Mouse (Mus musculus) intestine, postnatal 0 days (tissue): Measurements from ENCODE around the gene Cela1. TPM values are rescaled to one million over a fixed set of nuclear protein-coding genes. Genes with fewer than 3 reads are reported as not detected.

Source experiments
- ATAC-seq: fragments of 200-750 bp; cut with Nextera tagmentation; 2 replicates; pipeline ENCODE4 v1.8.0; 2017; ENCODE audit warnings: mild to moderate bottlenecking, moderate TSS enrichment, moderate library complexity
- H3K27ac ChIP-seq: fragments of 300-500 bp; sonication (generic); 2 replicates; pipeline ENCODE4 v1.5.1; 2014; ENCODE audit warnings: mild to moderate bottlenecking, low read depth, low read length, moderate library complexity
- H3K27me3 ChIP-seq: fragments of 300-500 bp; sonication (generic); replicated peaks from 2 replicates; pipeline ENCODE4 v1.6.1; 2014; ENCODE audit warnings: low read length, mixed read lengths; ENCODE audit not compliant: control insufficient read depth, insufficient read depth
- H3K36me3 ChIP-seq: fragments of 300-500 bp; sonication (generic); 2 replicates; pipeline ENCODE4 v1.6.1; 2014; ENCODE audit warnings: mild to moderate bottlenecking, moderate library complexity; ENCODE audit not compliant: control insufficient read depth, insufficient read depth
- H3K4me1 ChIP-seq: fragments of 300-500 bp; sonication (generic); replicated peaks from 2 replicates; pipeline ENCODE4 v1.6.1; 2014; ENCODE audit warnings: antibody characterized with exemption, low read length, mixed read lengths; ENCODE audit not compliant: control insufficient read depth, insufficient read depth
- H3K4me2 ChIP-seq: fragments of 300-500 bp; sonication (generic); replicated peaks from 2 replicates; pipeline ENCODE4 v1.6.1; 2014; ENCODE audit warnings: low read depth, mild to moderate bottlenecking, moderate library complexity
- H3K4me3 ChIP-seq: fragments of 300-500 bp; sonication (generic); 2 replicates; pipeline ENCODE4 v1.5.1; 2014; ENCODE audit warnings: low read depth, low read length
- H3K9ac ChIP-seq: fragments of 300-500 bp; sonication (generic); 2 replicates; pipeline ENCODE4 v1.6.1; 2014; ENCODE audit warnings: mild to moderate bottlenecking, low read depth, low read length
- H3K9me3 ChIP-seq: fragments of 300-500 bp; sonication (generic); 2 replicates; pipeline ENCODE4 v1.6.1; 2016; ENCODE audit warnings: mixed run types; ENCODE audit not compliant: control insufficient read depth
- CTCF ChIP-seq: sonication (generic); IDR thresholded peaks from 2 replicates; pipeline ENCODE4 v1.5.1; 2016; ENCODE audit warnings: low read depth, mild to moderate bottlenecking, control low read depth, antibody characterized with exemption, moderate library complexity
- WGBS: fragments of 180-500 bp; shearing (Covaris S2); extraction: QIAGEN DNeasy Blood & Tissue Kit; methylation state at CpG from one replicate; pipeline ENCODE4 v1.1.7; 2014; 5-methylcytosine and 5-hydroxymethylcytosine counted together
- polyA plus RNA-seq: library from polyadenylated mRNA; unstranded; fragments of >200 nt; fragmentation: Nextera tagmentation; extraction: Ambion mirVana; gene quantifications from 2 replicates; pipeline ENCODE4 v1.2.1, GENCODE M21; 2015

The Cela1 gene
- polyA plus RNA-seq, 1 experiment from 2014 or later = 37.2 TPM

DNA sequence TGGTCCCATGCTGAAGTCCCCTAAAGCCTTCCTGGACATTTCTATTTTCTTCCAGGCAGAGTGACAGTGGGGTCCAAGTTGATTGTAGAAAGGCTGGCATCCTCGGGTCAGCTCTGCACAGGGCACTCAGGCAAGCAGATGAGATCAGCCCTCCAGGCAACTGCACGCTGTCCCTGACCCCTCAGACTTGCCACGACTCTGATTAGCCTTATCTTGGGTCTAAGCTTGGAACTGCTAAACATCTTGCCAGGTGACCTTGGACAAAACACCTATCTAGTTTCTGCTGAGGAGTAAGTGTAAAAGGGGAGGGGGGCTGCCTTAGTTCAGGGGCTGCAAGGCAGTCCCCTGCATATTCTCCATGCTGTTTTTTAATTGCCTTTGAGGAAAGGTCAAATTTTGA is 4.3 kb upstream of the Cela1 start:
- WGBS = 39% methylated on average over 3 of the region's 3 CpGs

GRCm38 (mm10) chr15:100686989-100687388 is 732 bp downstream of the Cela1 start:
- WGBS = 29% methylated on average over 12 of the region's 12 CpGs
- no peaks in the 10 kb centered on the region for H3K4me1 ChIP-seq
- peak overlapping the region; percentile 27 for H3K4me2 ChIP-seq
- no peak for ATAC-seq
- no peak overlapping the region for H3K9ac ChIP-seq
- H3K27me3 ChIP-seq = no peaks in the 10 kb centered on the region
- H3K27ac ChIP-seq = no peak overlapping the region
- no peak for TF ChIP-seq CTCF
- H3K9me3 ChIP-seq = 0 out of 2 replicates have a peak, but pooled peaks cover 6% of the 10 kb centered on the region
- H3K36me3 ChIP-seq = peaks cover 8% of the 10 kb centered on the region; the same call in 1 of the 2 replicates
- H3K4me3 ChIP-seq = no peak overlapping the region

More for the DNA sequence above, 4.3 kb upstream of the Cela1 start:
- Histone ChIP-seq H3K4me1 (no peaks in the 10 kb centered on the region), H3K36me3 (peaks cover 34% of the 10 kb centered on the region), H3K9me3 (0 out of 2 replicates have a peak, but pooled peaks cover 6% of the 10 kb centered on the region), H3K27ac (no peak overlapping the region), H3K27me3 (no peaks in the 10 kb centered on the region), H3K9ac (no peak overlapping the region), H3K4me2 (no peak overlapping the region), H3K4me3 (no peak overlapping the region)
- no peak for TF ChIP-seq CTCF
- no peak for ATAC-seq

DNA sequence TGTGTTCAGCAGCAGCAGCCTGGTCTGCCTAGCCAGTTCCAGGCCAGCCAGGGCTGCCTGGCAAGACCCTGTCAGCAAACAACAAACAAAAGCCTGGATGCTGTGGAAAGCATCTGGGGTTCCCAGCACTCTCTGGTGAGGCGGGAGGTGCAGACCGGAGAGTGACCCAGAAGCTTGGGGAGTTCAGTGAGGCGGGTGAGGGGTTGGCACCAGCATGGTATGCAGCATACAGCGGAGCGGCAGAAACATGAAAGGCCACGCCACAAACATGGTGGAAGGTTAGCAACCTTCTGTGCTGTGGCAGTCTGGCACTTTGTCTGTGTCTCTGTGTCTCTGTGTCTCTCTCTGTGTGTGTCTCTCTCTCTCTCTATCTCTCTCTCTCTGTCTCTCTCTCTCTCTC is 1.3 kb downstream of the Cela1 start:
- 94% methylated on average over 6 of the region's 6 CpGs for WGBS
- ATAC-seq = no peak
- H3K4me3 ChIP-seq = no peak overlapping the region
- no peaks in the 10 kb centered on the region for H3K4me1 ChIP-seq
- H3K9me3 ChIP-seq = 0 out of 2 replicates have a peak, but pooled peaks cover 6% of the 10 kb centered on the region
- H3K9ac ChIP-seq = no peak overlapping the region
- H3K36me3 ChIP-seq = peaks cover 4% of the 10 kb centered on the region; the same call in 1 of the 2 replicates
- H3K4me2 ChIP-seq = no peak overlapping the region
- no peak for TF ChIP-seq CTCF
- H3K27me3 ChIP-seq = no peaks in the 10 kb centered on the region
- no peak overlapping the region for H3K27ac ChIP-seq

DNA sequence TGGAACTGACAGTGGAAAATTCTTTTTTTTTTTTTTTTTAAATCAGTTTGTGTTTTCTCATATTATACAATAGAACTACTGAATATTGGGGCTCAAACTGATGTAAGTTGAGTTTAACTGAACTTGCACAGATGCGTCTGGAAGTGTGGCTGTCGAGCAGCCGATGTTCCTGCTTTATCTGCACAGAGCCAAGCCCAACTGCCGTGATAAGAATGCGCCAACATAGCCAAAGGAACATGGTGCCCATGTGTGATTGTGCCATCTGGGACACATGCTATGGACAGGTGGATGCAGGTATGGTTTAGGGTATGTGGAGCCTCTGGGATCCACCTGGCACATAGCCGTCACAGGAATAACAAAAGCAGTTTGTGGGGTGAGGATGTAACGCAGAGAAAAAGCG is 1.9 kb downstream of the Cela1 start:
- TF ChIP-seq CTCF = no peak
- no peak for ATAC-seq
- 71% methylated on average over 8 of the region's 8 CpGs for WGBS

GRCm38 (mm10) chr15:100685255-100685654 is 2.5 kb downstream of the Cela1 start:
- Histone ChIP-seq H3K4me3 (no peak overlapping the region), H3K4me1 (no peaks in the 10 kb centered on the region), H3K9me3 (0 out of 2 replicates have a peak, but pooled peaks cover under 1% of the 10 kb centered on the region), H3K9ac (no peak overlapping the region), H3K27ac (no peak overlapping the region), H3K27me3 (no peaks in the 10 kb centered on the region), H3K4me2 (no peak overlapping the region; the same call in 1 of the 2 replicates), H3K36me3 (no peaks in the 10 kb centered on the region)
- no peak for ATAC-seq
- TF ChIP-seq CTCF = no peak
- WGBS = 29% methylated on average over 13 of the region's 13 CpGs

More for the DNA sequence above, 1.9 kb downstream of the Cela1 start:
- H3K27ac ChIP-seq = no peak overlapping the region
- H3K4me1 ChIP-seq = no peaks in the 10 kb centered on the region
- H3K4me3 ChIP-seq = no peak overlapping the region
- no peaks in the 10 kb centered on the region for H3K36me3 ChIP-seq
- no peak overlapping the region for H3K4me2 ChIP-seq
- H3K9ac ChIP-seq = no peak overlapping the region
- 0 out of 2 replicates have a peak, but pooled peaks cover 6% of the 10 kb centered on the region for H3K9me3 ChIP-seq
- no peaks in the 10 kb centered on the region for H3K27me3 ChIP-seq

DNA sequence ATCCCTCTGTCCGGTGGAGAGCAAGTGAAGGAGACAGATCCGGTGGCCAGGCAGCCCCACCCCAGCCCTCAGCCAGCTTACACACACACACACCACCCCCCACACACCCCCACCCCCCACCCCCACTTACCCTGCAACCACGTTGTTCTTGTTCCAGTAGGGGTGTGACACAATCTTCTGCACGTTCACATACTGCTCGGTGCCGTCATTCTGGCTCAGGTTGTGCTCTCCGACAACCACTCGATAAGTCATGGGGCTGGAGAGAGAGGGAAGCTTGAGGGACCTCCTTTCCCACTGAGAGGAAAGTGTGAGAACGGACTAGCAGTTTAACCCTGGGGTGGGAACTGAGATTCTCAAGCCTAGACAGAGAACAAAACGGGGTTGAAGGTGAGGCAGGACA is 3.3 kb downstream of the Cela1 start:
- Histone ChIP-seq H3K27me3 (no peaks in the 10 kb centered on the region), H3K27ac (no peak overlapping the region), H3K36me3 (no peaks in the 10 kb centered on the region), H3K9ac (no peak overlapping the region), H3K4me1 (0 out of 2 replicates have a peak, but pooled peaks cover 2% of the 10 kb centered on the region), H3K9me3 (no peaks in the 10 kb centered on the region), H3K4me2 (no peak overlapping the region), H3K4me3 (no peak overlapping the region)
- WGBS = 51% methylated on average over 10 of the region's 10 CpGs
- no peak for ATAC-seq
- no peak for TF ChIP-seq CTCF
